Mouse (Mus musculus): ENCODE data around the gene Hap1.
"Not testable (repeated sequence)": the region's sequence is repeated elsewhere in the genome, so short reads cannot be mapped to it uniquely, and the experiment has no call there.

Gene Hap1

GRCm38 (mm10) chr11:100317826-100318380 lies 38.0 kb downstream of the Hap1 start:
- no peak for DNase-seq (ENCODE audit: low read depth)

- no peak for DNase-seq (ENCODE audit: low read depth)
These were observed 40.5 kb downstream of the Hap1 start for GRCm38 (mm10) chr11:100315439-100315838.

GRCm38 (mm10) chr11:100313424-100313823 lies 42.5 kb downstream of the Hap1 start:
- no peak for DNase-seq (ENCODE audit: low read depth)

- no peak for DNase-seq (ENCODE audit: low read depth)
These were observed 43.7 kb downstream of the Hap1 start for GRCm38 (mm10) chr11:100312096-100312679.

GRCm38 (mm10) chr11:100311656-100312055 lies 44.3 kb downstream of the Hap1 start:
- no peak for DNase-seq (ENCODE audit: low read depth)

GRCm38 (mm10) chr11:100308672-100309071 lies 47.3 kb downstream of the Hap1 start:
- not testable (repeated sequence) for DNase-seq (ENCODE audit: low read depth)

GRCm38 (mm10) chr11:100307900-100308299 lies 48.0 kb downstream of the Hap1 start:
- DNase-seq (ENCODE audit: low read depth) = no peak

- DNase-seq (ENCODE audit: low read depth) = no peak
These were observed 54.6 kb downstream of the Hap1 start for GRCm38 (mm10) chr11:100301292-100301691.

- DNase-seq (ENCODE audit: low read depth) = peak; percentile 86
These were observed 55.6 kb downstream of the Hap1 start for GRCm38 (mm10) chr11:100300293-100300692.

- DNase-seq (ENCODE audit: low read depth) = peak; percentile 92
These were observed 57.5 kb downstream of the Hap1 start for GRCm38 (mm10) chr11:100298274-100299036.

- peak; percentile 72 for DNase-seq (ENCODE audit: low read depth)
These were observed 58.1 kb downstream of the Hap1 start for GRCm38 (mm10) chr11:100297801-100298200.
